Mouse (Mus musculus) lung, adult 10 weeks (tissue): Measurements from ENCODE around the gene 1110017D15Rik. TPM values are rescaled to one million over a fixed set of nuclear protein-coding genes. Genes with fewer than 3 reads are reported as not detected.

Experiments
- polyA plus RNA-seq: library from polyadenylated mRNA; stranded (reverse); fragments of 350-450 nt; fragmentation: Illumina TruSeq; extraction: RNeasy Lipid Tissue Mini Kit (QIAGEN cat#74804); gene quantifications from one replicate; pipeline ENCODE4 v1.2.3, GENCODE M21; 2014; ENCODE audit warnings: low read depth, low replicate concordance; ENCODE audit not compliant: insufficient read depth

Gene 1110017D15Rik
- 53.2 TPM for polyA plus RNA-seq

GRCm38 (mm10) chr4:41517233-41517632 lies at the start of gene 1110017D15Rik:
Gene 1110017D15Rik (minus strand): TSS chr4:41517333.

GRCm38 (mm10) chr4:41502986-41503412 lies 14.1 kb downstream of the 1110017D15Rik start, which contains the start of gene AI464131:
Gene AI464131 (minus strand): TSS chr4:41503076.

GRCm38 (mm10) chr4:41464345-41465286 lies 52.5 kb downstream of the 1110017D15Rik start, which contains the start of the genes Kif24 and Nudt2:
Gene Kif24 (minus strand): TSS chr4:41464887.
Gene Nudt2 (plus strand): TSS chr4:41465151.

Other genes with a start within 250 kb of the 1110017D15Rik start
- gene Ubap2, start 242.2 kb downstream of the 1110017D15Rik start, polyA plus RNA-seq: 8.2 TPM
- gene Dcaf12, start 202.4 kb downstream of the 1110017D15Rik start, polyA plus RNA-seq: 22.7 TPM
- gene Ubap1, start 168.3 kb downstream of the 1110017D15Rik start, polyA plus RNA-seq: 29.5 TPM
- 0.29 TPM for gene Kif24, start 52.4 kb downstream of the 1110017D15Rik start, polyA plus RNA-seq
- 18.8 TPM for gene Nudt2, start 52.2 kb downstream of the 1110017D15Rik start, polyA plus RNA-seq
- 4.4 TPM for gene AI464131, start 14.3 kb downstream of the 1110017D15Rik start, polyA plus RNA-seq
- 17.5 TPM for gene Fam219a, start 52.2 kb upstream of the 1110017D15Rik start, polyA plus RNA-seq
- gene Dnaic1, start 52.4 kb upstream of the 1110017D15Rik start, polyA plus RNA-seq: 8.7 TPM
- gene Enho, start 123.0 kb upstream of the 1110017D15Rik start, polyA plus RNA-seq: 28.0 TPM
- 2.6 TPM for gene Cntfr, start 179.8 kb upstream of the 1110017D15Rik start, polyA plus RNA-seq
- 95.7 TPM for gene Il11ra1, start 182.7 kb upstream of the 1110017D15Rik start, polyA plus RNA-seq
- gene Rpp25l, start 196.2 kb upstream of the 1110017D15Rik start, polyA plus RNA-seq: 41.4 TPM
- 75.4 TPM for gene Dctn3, start 205.8 kb upstream of the 1110017D15Rik start, polyA plus RNA-seq
- gene Arid3c, start 213.8 kb upstream of the 1110017D15Rik start, polyA plus RNA-seq: not detected
- gene Galt, start 237.9 kb upstream of the 1110017D15Rik start, polyA plus RNA-seq: 25.0 TPM
- 29.9 TPM for gene Sigmar1, start 238.8 kb upstream of the 1110017D15Rik start, polyA plus RNA-seq